ENCODE assay signal across 8 mouse cellular contexts in the genomic region with DNA sequence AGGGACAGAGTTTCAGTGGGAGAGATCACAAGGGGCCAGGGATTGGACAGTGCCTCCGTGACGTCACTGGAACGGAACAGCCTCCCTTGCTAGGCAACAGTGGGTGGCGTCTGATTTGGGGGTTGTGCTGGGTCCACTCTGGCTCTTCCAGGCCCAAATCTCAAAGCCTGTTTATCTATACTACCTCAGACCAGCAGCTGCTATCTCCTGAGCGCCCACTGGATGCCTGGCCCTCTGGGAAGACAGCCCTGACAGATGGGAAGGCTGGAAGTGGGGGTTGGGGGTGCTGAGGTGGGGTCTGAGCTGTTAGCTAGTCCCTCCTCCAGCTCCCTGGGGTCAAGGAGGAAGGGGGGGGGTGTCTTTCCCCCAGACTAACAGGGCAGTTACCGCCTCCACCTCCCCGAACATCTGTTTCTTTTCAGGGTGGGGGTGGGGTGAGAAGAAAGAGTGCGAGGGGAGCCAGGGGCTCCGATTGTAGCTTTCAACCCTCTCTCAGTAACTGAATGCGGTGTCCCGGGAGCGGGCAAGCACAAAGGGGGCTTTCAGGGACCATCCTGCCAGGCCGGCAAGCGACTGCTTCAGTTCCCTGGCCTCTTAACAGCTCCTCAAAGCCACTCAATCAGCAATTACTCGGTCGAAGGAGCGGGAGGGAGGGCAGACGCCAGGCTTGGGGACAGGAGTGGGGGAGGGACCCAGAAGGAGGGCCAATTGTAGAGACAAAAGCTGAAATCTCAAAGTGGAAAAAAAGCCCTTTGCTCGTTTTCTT. TPM values are rescaled to one million over a fixed set of nuclear protein-coding genes. Genes with fewer than 3 reads are reported as not detected.
A peak's percentile ranks its signal among the peaks of the same experiment; 100 is the strongest.
DNase-seq lines count a peak whose midpoint lies in the region; ATAC-seq and TF ChIP-seq lines count a peak whose summit lies in the region.

No protein-coding gene starts in this region.

- no peak for TF ChIP-seq EP300 in lung, postnatal 0 days (IDR thresholded peaks at IDR 0.05)

- H3K36me3 ChIP-seq in forebrain, embryonic 14.5 days (ENCODE audit: control insufficient read depth, insufficient read depth, low read length) = no peaks in the 10 kb centered on the region
- no peaks in the 10 kb centered on the region for H3K36me3 ChIP-seq in lung, postnatal 0 days (ENCODE audit: insufficient read depth, low read length)

- WGBS in forebrain, embryonic 14.5 days = 0% methylated on average over 19 of the region's 19 CpGs
- WGBS in lung, postnatal 0 days = 11% methylated on average over 18 of the region's 19 CpGs

- H3K4me1 ChIP-seq in forebrain, embryonic 14.5 days (ENCODE audit: control insufficient read depth, insufficient read depth, low read length) = peaks cover 33% of the 10 kb centered on the region
- peaks cover 16% of the 10 kb centered on the region; the same call in 1 of the 2 replicates for H3K4me1 ChIP-seq in lung, postnatal 0 days (ENCODE audit: insufficient read depth, low read depth, low read length)

- peak overlapping the region; percentile 51 for H3K4me2 ChIP-seq in forebrain, embryonic 14.5 days (ENCODE audit: low read length)
- H3K4me2 ChIP-seq in lung, postnatal 0 days (replicated peaks; ENCODE audit: low read depth, low read length) = peak overlapping the region; percentile 63

- no peaks in the 10 kb centered on the region for H3K27me3 ChIP-seq in forebrain, embryonic 14.5 days (replicated peaks; ENCODE audit: control insufficient read depth, insufficient read depth, low read length)
- no peaks in the 10 kb centered on the region for H3K27me3 ChIP-seq in lung, postnatal 0 days (replicated peaks; ENCODE audit: insufficient read depth, low read length)

- peak overlapping the region; percentile 18 for H3K4me3 ChIP-seq in forebrain, embryonic 14.5 days (ENCODE audit: low read depth, low read length)
- peak overlapping the region; percentile 28 for H3K4me3 ChIP-seq in lung, postnatal 0 days (ENCODE audit: low read depth, low read length)

- DNase-seq in layer of hippocampus, adult 11-12 months (ENCODE audit: low spot score) = peak; percentile 61
- DNase-seq in layer of hippocampus, adult 9-10 months (ENCODE audit: low spot score) = no peak
- DNase-seq in forebrain, embryonic 14.5 days (ENCODE audit: low spot score) = peak; percentile 95
- DNase-seq in heart, postnatal 25 days (ENCODE audit: low spot score) = peak; percentile 62
- peak; percentile 73 to 85 for DNase-seq in layer of hippocampus, postnatal 14 days (ENCODE audit: low spot score in 2 of 2)
- peak; percentile 94 for DNase-seq in lung, postnatal 0 days (ENCODE audit: low spot score)
- DNase-seq in right cerebral cortex, adult 2 months (ENCODE audit: low spot score in 2 of 2) = peak; percentile 35 to 57
- DNase-seq in cerebellum, adult 11-12 months = no peak

- peak overlapping the region; percentile 98 for H3K27ac ChIP-seq in forebrain, embryonic 14.5 days (ENCODE audit: low read depth, low read length)
- H3K27ac ChIP-seq in lung, postnatal 0 days (ENCODE audit: low read length) = peak overlapping the region; percentile 90

- peak overlapping the region; percentile 58 for H3K9ac ChIP-seq in forebrain, embryonic 14.5 days (ENCODE audit: low read length)
- peak overlapping the region; percentile 26; the same call in 1 of the 2 replicates for H3K9ac ChIP-seq in lung, postnatal 0 days (replicated peaks; ENCODE audit: low read depth)

- ATAC-seq in forebrain, embryonic 14.5 days = peak; percentile 92
- ATAC-seq in lung, postnatal 0 days = peak; percentile 78

- intact Hi-C loops in heart, postnatal 25 days (cut with DNase I) = no loop called here

- 0 out of 2 replicates have a peak, but pooled peaks have one; percentile 2 for TF ChIP-seq CTCF in lung, postnatal 0 days (IDR thresholded peaks at IDR 0.05)

- no peaks in the 10 kb centered on the region for H3K9me3 ChIP-seq in forebrain, embryonic 14.5 days (replicated peaks; ENCODE audit: control insufficient read depth, low read length)
- H3K9me3 ChIP-seq in lung, postnatal 0 days (ENCODE audit: low read length) = no peaks in the 10 kb centered on the region

RNA-seq across cellular contexts. Expression of a gene that starts 33.9 kb away (rescaled TPM):
- polyA plus RNA-seq in forebrain, embryonic 14.5 days (2014; fragmentation: Nextera tagmentation; extraction: Ambion mirVana) = 52.4 and 61.5 TPM in 2 replicates
- total RNA-seq in heart, postnatal 25 days (2021) = 10 to 100 TPM; 12.5 to 17.7 TPM
- total RNA-seq in layer of hippocampus, postnatal 14 days (2021) = 10 to 100 TPM; 42.1 to 46.9 TPM
- 92.8 and 116 TPM in 2 replicates for polyA plus RNA-seq in lung, postnatal 0 days (2015; fragmentation: Nextera tagmentation; extraction: Ambion mirVana)

Comparison
In these comparisons a context has a peak if more than half of its experiments do, and no peak if none do; other contexts are left out.
1. DNase-seq: peak in layer of hippocampus, adult 11-12 months (single experiment), forebrain, embryonic 14.5 days (single experiment), heart, postnatal 25 days (single experiment), layer of hippocampus, postnatal 14 days (2 of 2), lung, postnatal 0 days (single experiment) and right cerebral cortex, adult 2 months (2 of 2); none in layer of hippocampus, adult 9-10 months (single experiment) and cerebellum, adult 11-12 months (single experiment).